Mouse (Mus musculus): Measurements from ENCODE around the gene Mrpl38.

Mrpl38 gene

GRCm38 (mm10) chr11:116089545-116089944 lies 49.1 kb downstream of the Mrpl38 start:
- DNase-seq, result no peak

GRCm38 (mm10) chr11:116088741-116089394 lies 49.8 kb downstream of the Mrpl38 start:
- DNase-seq, result peak in 1 of 2 experiments; percentile 31

GRCm38 (mm10) chr11:116088188-116088587 lies 50.5 kb downstream of the Mrpl38 start:
- peak; percentile 64 to 78 for DNase-seq

GRCm38 (mm10) chr11:116087194-116088130 lies 51.2 kb downstream of the Mrpl38 start:
- DNase-seq, result peak; percentile 91 to 94

GRCm38 (mm10) chr11:116086258-116087193 lies 52.1 kb downstream of the Mrpl38 start, which contains the start of gene Wbp2:
Gene Wbp2, minus strand, starts transcription at chr11:116086995.
- peak; percentile 99 for DNase-seq

GRCm38 (mm10) chr11:116084166-116084565 lies 54.5 kb downstream of the Mrpl38 start:
- DNase-seq, result no peak

- no peak for DNase-seq
Observed at GRCm38 (mm10) chr11:116083096-116083672, 55.5 kb downstream of the Mrpl38 start.
